In the genomic region with DNA sequence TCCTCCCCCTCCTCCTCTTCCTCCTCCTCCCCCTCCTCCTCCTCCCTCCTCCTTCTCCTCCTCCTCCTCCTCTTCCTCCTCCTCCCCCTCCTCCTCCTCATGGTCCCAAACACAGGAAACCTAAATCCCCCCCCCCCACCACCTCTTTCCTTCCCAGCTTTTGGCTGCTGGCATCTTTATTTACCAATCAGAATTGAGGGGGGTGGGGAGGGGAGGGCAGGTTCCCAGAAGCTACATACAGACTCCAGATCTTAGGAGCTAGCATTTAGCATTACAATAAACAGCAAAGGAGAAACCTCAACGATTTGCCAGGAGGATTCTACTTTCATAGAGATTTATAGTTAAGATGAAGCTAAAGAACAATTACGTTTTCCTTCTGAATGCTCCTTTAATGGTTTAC, we compare ENCODE assay signal across 10 mouse cellular contexts.
"Had no signal": no experiment of that assay in that cellular context is flagged by ENCODE, and none has a peak within 500 bp of the region (broad histone marks: within the 10 kb centered on the region; RNA-seq: fewer than 3 reads in every experiment).

No protein-coding gene starts in this region.

- DNase-seq: liver, postnatal 0 days; lung, adult 2 months; lung, postnatal 14 days; lung, postnatal 36 days; right cerebral cortex, postnatal 25 days; right cerebral cortex, postnatal 4 days; spleen, adult 18-20 months; thymus, adult 2 months; thymus, postnatal 25 days; thymus, postnatal 4 days had no signal
